Mouse (Mus musculus): ENCODE results near the gene Rsbn1.
A peak's percentile ranks its signal among the peaks of the same experiment; 100 is the strongest.

Gene Rsbn1

DNA sequence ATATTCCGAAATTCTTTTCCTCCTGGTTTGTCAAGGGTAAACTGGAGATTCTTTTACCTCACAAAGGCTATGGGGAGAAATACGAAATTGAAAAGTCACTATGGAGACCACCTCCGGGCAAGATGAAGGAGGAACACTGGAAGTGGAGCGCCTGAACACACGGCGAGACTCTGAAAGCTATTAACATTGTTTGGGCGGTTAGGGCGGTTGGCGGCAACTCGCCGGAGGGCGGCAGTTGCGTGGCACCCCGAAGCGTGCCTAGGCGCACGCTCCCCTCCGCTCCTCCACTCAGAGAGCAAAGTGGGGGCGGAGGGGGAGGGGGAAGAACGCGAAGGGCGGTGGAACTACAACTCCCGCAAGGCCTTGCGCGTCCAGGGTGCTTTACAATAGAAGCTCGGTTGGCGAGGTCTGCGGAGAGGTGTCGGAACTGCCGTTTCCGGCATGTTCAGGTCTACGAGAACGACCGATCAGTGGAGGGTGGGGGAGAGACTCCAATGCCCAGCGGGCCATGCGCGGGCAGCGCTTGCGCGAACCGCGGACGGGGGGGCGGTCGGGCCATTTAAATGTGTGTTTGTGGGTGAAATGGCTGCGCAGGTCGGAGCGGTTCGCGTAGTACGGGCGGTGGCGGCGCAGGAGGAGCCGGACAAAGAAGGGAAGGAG is at the start of gene Rsbn1:
Gene Rsbn1 (plus strand): TSS at position 111 of the 660 bp plus-strand sequence.
- peak; percentile 88 for DNase-seq (ENCODE audit: low spot score)

DNA sequence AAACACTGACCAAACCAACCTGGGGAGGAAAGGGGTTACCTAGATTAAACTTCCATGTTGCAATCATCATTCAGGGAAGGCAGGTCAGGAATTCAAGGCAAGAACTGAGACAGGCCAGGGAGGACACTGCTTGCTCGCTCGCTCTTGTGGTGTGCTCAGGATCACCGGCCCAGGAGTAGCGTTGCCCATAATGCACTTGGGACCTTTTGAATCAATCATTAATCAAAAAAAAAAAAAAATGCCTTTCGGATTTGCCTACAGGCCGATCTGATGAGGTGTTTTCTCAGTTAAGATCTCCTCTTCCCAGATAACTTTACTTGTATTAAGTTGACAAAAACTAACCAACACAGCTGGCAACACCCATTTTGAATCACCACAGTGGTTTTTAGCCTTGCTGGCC is 49.7 kb upstream of the Rsbn1 start:
- no peak for DNase-seq (ENCODE audit: low spot score)

DNA sequence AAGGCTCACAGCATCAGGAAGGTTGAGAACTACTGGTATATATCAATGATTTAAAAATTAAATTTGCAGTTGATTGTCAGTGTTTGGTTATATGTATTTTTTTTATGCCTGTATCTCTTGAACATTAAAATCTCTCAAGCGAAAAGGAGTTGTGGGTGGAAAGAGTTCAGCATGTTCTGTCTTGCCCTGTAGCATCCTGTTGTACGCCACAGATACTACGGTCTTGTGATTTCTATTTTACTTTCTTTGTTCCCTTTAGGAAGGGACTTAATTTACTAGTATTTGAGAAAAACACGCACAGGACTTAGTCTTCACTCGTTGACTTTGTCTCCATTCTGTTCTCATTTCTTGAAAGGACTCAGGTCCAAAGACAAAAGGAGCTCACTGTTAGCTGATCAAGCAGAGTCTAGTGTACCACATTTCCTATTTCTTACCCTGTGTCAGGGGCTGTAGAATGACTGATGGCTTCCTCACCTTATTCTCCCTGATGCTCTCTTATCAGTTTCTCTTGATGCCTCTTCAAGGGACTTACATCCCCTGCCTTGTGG is 46.4 kb upstream of the Rsbn1 start:
- no peak for DNase-seq (ENCODE audit: low spot score)

DNA sequence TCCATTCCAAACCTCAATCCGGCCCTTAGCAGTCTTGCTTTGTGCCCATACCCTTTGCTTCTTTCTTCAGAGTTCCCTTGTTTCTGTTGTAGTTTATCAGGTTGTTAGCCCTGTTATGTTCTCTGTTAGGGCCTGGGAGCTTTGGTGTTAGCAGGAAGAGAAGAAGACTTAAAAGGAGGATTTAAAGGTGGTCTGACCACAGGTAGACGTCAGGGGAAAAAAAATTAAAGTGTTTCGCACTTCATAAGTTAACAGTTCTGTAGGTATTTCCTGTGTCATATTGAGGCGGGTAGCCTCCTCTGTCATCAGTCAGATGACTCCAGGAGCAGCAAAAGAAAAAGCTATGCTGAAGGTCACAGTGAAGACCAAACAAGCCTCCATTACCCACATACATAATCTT is 45.9 kb upstream of the Rsbn1 start:
- DNase-seq (ENCODE audit: low spot score) = no peak

DNA sequence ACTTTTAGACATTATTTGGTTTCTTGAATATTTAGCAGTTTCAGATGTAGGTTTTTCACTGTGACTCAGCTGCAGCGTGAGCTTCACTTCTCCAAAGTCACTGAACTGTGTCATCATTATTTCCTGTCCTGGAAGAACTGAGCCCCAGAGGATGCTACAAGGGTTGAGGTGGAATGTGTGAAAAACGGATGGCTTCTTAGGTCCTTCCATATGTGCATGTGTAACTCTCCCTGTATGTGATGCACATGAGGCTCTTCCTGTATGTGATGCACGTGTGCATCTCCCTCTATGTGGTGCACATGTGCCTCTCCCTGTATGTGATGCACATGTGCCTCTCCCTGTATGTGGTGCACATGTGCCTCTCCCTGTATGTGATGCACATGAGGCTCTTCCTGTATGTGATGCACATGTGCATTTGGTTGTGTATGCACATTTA is 41.2 kb upstream of the Rsbn1 start:
- no peak for DNase-seq (ENCODE audit: low spot score)

DNA sequence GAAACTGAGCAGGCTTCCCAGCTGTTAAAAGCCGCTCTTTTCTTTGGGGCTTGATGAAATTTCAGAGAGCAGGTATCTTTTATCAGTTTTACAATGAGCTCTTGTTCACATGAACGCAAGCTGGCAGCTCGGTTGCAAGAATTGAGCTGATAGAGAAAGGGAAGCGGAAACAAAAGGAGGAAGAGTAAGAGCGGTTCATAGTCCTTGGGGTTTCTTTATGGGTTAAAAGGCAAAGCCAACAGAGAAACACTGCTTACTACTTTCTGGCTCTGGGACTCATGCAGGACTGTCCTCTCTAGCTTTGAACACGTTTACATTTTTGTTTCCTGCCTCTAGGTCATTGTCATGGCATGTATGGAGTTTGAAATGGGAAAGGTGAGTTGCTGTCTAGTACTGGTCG is 39.6 kb upstream of the Rsbn1 start:
- no peak for DNase-seq (ENCODE audit: low spot score)

DNA sequence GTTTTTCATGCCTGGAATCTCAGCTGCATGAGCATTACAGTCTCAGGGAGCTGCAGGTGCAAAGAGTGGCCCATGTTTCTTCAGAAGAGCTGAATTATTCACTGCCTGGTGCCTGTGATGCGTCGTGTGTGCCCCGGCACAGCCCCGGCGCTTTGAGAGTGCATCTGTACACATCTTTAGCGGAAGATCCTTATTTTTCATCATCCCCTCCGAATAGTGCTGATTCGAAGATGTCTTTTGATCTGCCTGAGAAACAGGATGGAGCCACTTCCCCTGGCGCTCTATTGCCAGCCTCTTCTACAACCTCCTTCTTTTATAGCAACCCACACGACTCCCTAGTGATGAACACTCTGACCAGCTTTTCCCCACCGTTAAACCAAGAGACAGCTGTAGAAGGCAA is 28.0 kb upstream of the Rsbn1 start:
- no peak for DNase-seq (ENCODE audit: low spot score)

DNA sequence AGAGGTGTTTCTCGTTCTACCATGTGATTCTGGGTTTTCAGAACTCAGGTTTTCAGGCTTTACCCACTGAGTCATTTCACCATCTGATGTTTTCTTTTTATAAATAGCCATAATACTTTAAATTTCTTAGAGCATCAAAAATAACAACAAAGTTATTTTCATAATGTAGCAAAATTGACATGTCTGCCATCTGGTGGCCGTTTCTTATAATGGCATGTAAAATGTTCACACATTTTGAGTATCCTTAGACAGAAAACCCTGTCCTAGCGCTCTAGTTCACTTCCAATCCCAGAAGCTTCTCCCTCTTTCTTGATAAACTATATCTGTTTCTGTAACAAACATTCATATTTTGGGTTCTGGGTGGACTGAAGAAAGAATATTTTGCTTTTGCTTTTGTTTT is 26.3 kb upstream of the Rsbn1 start:
- DNase-seq (ENCODE audit: low spot score) = no peak

DNA sequence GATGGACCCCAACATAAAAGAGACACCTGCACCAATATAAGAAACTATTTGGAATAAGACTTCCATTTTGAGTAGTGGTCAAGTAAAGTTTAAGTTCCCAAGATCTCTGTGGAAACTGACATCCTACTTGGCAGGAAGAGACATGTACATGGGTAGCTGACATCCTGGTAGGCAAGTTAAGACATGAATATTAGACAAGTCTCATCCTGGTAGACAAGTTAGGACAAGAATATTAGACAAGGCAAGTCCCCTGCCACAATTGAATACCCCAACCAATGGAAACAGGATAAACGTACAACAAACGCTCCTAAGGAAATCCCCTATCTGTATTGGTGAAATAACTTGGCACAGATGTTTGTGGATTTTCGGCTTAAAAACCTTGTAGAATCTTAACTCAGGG is 20.5 kb upstream of the Rsbn1 start:
- DNase-seq (ENCODE audit: low spot score) = no peak

DNA sequence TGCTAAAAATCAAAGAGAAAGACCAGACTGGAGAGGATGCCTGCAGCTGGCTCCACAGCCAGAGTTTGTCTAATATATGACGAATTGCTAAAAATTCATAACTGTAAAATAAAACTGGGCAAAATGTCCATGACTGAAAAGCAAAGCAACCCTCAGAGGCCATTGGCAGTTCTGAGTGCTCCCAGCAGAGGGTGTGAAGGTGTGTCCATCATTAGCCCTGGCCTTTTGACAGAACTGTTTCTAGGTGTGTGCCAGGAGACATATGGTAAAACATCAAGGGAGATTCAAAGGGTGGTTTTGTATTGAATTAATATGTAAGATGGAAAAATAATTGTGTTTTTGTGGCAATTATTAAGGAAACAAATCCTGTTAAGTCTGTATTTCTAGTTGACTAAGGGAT is 9.2 kb upstream of the Rsbn1 start:
- peak; percentile 52 for DNase-seq (ENCODE audit: low spot score)

DNA sequence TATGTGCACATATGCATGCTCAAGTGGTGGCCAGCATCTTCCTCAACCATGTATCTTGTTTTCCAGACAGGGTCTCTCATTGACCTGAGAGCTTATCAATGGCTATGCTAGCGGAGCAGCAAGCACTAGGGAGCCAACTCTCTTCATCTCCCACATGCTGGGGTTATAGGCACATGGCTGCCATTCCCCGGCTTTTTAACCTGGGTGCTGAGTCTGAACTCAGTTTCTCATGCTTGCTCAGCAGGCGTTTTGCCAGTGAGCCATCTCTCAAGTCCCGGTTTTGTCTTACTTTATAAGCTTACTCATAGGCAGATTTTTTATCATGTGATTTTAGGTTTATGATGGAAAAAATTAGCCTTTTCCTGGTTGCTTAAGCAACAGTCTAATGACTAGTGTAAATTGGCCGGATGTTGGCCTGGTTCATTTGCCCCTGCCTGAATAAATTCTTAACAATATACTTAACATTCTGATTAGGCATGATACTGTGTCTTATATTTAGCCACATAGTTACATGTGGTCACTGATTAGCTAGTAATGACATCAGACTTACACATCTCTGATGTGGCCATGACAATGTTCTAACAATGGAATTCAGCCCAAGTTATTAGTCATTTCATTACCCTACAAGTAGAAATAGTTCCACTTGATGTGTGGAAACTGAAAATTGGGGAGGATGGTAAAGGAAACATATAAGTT is 6.4 kb upstream of the Rsbn1 start:
- DNase-seq (ENCODE audit: low spot score) = no peak

DNA sequence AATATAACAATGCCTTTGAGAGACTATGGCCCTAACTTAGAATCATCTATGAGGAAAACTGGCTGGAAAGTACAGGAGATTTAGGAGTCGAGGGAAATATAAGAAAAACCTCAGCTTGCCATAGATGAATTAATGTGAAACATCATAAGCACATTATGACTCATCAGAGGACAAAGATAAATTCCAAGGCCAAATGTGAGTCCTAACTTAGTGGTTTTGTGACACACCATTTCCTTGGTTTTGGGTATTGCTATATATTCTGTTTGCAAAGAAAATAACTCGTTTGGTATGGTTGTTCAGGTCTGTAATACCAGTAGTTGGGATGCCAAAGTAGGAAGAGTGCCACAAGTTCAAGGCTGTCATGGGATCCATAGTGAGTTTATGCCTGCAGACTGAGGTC is 5.1 kb upstream of the Rsbn1 start:
- no peak for DNase-seq (ENCODE audit: low spot score)

DNA sequence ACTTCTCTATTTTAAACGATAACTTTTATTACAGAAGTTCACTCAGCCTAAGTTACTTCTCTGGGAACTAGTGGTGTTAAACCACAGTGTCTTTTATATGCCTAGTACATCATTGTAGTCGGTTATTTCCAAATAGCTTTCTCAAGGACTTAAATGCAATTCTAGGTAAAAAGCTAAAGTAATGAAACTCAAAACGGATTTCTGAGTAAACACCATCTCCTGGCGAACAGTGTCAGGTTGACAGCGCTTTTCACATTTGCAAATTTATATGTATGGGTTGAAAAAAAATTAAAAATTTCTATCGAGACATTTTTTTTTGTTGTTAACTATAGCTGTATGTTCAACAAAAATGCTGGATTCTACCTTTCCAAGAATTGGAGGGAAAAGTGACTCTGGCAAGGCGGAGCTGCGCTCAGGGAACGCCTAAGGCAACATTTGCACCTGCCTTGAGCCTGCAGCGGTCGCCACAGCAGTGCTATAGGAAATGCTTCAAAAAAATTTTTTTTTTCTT is 414 bp upstream of the Rsbn1 start:
- no peak for DNase-seq (ENCODE audit: low spot score)

DNA sequence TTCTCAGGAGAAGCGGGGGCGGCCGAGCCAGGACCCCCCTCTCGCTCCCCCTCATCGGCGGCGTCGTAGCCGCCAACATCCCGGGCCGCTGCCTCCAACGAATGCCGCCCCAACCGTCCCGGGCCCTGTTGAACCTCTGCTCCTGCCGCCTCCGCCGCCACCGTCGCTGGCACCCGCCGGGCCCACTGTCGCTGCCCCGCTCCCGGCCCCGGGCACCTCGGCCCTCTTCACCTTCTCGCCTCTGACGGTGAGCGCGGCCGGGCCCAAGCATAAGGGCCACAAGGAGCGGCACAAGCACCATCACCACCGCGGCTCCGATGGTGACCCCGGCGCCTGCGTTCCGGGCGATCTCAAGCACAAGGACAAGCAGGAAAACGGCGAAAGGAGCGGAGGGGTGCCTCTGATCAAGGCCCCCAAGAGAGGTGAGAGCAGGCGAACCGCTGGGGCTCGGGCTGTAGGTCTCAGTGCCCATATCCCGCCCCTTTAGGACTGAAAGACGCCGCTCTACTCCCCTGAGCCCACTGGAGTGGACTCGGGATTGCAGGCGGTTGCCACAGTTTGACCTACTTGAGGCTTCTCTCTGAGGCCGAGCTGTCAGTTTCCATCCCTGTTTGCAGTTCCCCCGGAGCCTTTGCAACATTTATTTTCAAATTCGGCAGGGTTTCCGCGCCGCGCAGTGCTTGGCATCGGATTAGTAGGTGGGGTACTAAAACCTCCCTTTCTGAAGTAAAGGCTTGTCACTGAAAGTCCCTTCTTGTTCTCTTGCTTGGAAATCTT is 1.0 kb downstream of the Rsbn1 start:
- DNase-seq (ENCODE audit: low spot score) = peak; percentile 50

DNA sequence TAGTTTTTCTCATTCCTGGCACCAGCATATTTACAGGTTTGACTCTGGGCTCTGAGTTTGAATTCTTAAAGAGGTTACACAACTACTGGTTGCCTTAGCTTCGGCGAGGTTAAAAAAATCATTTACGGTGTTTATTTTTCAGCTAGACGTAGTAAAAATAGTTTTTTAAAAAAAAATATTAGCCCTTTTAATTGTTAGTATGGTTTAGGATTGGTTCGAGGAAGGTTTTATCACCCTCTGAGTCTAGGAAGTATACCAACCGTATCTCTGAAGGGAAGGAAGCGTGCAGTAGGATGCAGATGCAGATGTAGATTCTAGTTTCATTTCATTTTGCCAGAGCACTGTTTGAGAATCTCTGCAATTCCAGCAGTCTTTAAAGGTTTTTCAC is 1.6 kb downstream of the Rsbn1 start:
- DNase-seq (ENCODE audit: low spot score) = no peak

DNA sequence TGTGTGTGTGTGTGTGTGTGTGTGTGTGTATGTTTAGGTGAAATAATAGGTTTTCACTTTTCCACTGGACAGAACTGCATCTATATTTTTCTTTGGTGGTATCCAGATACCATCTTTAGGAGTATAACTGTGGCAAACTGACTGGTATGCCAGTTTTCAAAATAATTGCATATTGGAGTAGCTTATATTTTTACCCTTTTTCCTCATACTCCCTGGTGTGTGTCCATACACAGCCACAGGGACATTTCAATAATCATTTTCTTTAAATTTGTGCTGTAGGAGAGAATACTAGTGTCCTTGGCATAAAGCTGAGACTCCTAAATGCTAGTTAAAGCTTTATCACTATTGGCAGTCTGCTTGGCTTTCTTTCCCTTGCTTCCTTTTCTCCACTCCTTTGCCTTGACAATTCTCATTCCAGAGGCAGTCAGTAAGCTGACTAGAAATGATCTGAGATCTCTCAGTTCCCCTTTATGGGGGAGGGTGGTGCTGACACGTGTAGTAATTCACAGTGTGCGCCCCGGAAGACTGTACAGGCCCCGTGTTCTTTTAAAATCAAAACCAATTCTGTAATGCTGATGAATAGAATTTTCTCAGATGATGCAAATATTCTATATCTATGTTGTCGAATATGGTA is 2.4 kb downstream of the Rsbn1 start:
- no peak for DNase-seq (ENCODE audit: low spot score)

DNA sequence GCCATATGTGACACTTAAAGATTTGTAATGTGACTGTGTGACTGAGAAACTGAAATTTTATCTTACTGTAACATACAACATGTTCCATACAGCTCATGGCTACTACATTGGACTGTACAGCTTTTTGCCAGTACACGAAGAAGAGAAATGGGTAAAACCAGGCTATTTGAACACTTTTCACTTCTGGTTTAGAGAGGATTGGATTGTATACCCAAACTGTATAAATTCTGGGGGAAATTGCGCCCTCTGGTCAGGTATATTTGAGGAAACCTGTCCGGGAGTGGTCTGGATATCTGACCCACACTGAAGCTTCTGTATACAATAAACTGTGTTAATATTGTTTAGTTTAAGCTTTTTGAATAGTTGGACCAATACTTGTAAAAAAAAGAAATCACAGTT is 2.9 kb downstream of the Rsbn1 start:
- no peak for DNase-seq (ENCODE audit: low spot score)

DNA sequence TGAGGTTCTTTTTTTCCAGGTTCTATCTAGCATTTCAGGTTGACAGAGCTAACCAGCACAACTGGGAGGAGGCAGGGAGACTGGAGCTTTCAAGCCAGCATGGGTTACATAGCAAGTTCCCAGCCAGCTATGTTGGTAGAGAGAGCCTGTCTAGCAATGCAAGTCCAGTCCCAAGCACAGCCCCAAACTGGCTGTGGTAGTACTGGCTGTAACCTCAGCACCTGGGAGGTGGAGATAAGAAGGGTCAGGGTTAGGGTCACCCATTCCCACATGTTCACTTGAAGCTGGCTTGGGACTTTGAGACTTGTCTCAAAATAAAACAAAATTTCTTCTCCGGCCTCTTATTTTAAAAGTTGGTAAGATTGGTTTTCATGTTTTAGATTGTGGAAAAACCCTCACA is 6.2 kb downstream of the Rsbn1 start:
- no peak for DNase-seq (ENCODE audit: low spot score)

DNA sequence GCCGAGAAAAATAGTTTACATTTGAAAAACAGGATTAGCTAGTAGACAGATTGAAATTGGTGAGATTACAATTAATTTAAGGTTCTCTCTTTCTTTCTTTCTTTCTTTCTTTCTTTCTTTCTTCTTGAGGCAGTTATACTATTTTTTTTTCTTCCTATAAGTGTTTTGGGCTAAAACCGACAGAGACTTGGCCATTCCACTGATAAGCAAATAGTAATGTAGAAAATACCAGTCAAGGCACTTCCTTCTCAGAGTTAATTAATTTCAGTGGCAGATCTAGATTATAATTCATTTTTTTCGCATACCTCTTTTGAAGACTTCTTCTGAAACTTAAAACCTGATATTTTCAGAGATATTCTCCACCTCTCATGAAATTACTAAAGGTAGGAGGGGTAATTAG is 11.4 kb downstream of the Rsbn1 start:
- DNase-seq (ENCODE audit: low spot score) = no peak

DNA sequence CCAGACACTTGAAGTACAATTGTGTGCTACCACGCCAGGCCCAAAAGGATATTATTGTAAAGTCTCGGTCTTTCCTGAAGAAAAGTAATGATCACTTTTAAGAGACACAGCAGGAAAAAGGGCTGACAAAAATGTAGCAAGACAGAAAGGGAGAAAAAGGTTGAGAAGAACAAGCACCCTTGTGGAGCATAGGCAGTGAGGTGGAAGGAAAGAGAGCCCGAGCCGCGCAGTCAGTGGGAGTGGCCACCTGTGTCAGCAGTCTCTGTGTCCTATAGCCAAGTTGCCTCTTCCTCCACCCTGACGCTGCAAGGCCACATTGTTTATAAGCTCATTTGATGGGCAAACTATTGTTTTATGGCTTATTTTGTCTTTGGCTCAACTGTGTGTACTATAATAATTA is 13.6 kb downstream of the Rsbn1 start:
- DNase-seq (ENCODE audit: low spot score) = peak; percentile 39

DNA sequence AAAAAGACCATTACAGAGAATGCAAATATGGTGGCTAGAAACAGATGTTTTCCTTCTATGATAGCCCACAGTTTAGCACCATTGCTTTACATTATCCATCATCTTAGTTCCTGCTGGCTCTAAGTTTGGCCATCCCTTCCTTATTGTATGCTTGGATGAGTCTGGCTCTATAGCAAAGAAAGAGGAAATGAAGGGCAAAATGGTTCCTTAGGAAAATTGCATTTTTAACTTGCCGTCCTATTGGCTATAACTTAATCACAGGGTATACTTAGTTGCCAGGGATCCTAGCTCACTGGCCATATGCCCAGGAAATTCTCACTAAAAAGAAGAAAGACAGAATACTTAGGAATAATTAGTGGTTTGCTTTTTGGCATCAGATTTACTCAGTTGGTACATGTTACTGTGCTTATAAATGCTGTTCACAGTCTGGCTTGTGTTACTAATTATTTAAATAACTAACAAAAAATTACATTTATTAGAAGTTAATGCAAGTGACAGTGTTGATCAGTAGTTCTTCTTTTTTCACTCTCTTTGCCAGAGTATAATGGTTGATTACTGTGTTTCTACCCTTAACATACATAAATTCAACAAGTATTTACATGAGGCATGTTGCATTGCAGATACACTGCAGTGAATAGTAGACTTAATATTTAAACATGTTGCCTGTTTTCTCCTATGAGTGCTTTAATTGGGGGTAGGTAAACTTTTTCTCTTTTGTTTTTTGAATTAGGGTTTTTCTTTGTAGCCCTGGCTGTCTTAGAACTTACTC is 31.1 kb downstream of the Rsbn1 start:
- no peak for DNase-seq (ENCODE audit: low spot score)

DNA sequence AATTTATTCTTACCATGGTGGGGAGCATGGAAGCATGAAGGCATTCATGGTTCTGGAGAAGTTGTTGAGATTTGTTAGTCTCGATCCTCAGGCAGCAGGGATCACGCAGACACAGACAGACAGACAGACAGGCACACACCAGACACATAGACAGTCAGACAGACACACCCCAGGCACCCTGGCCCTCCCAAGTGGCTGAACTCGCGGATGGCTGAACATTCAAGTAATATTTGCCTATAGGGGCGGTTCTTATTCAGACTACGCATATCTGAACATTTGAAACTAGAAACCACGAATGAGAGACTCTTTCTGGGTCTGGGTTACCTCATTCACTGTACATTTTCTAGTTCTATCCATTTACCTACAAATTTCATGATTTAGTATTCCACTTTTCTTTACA is 34.7 kb downstream of the Rsbn1 start:
- DNase-seq (ENCODE audit: low spot score) = peak; percentile 8
